Mouse (Mus musculus): ENCODE data around the gene Gabarapl1. TPM values are rescaled to one million over a fixed set of nuclear protein-coding genes. Genes with fewer than 3 reads are reported as not detected.

The Gabarapl1 gene
- polyA plus RNA-seq, 1 experiment from 2014 or later = 223 TPM

GRCm38 (mm10) chr6:129581274-129581673, 48.3 kb downstream of the Gabarapl1 start:
- WGBS = 68% methylated on average over 4 of the region's 4 CpGs
- no peaks in the 10 kb centered on the region for H3K4me1 ChIP-seq
- no peaks in the 10 kb centered on the region for H3K36me3 ChIP-seq
- H3K4me3 ChIP-seq (replicated peaks) = no peak overlapping the region
- ATAC-seq (ENCODE audit: low FRiP score) = no peak
- no peak overlapping the region for H3K4me2 ChIP-seq
- no peak overlapping the region for H3K27ac ChIP-seq (replicated peaks)
- no peaks in the 10 kb centered on the region for H3K9me3 ChIP-seq (replicated peaks)
- H3K27me3 ChIP-seq (replicated peaks) = no peaks in the 10 kb centered on the region
- H3K9ac ChIP-seq (replicated peaks) = no peak overlapping the region

- no peaks in the 10 kb centered on the region for H3K27me3 ChIP-seq (replicated peaks)
- no peak for ATAC-seq (ENCODE audit: low FRiP score)
- H3K9ac ChIP-seq (replicated peaks) = no peak overlapping the region
- no peak overlapping the region for H3K4me2 ChIP-seq
- no peak overlapping the region for H3K27ac ChIP-seq (replicated peaks)
- no peak overlapping the region for H3K4me3 ChIP-seq (replicated peaks)
- H3K9me3 ChIP-seq (replicated peaks) = no peaks in the 10 kb centered on the region
- H3K36me3 ChIP-seq = no peaks in the 10 kb centered on the region
- WGBS = 85% methylated on average over 4 of the region's 4 CpGs
- H3K4me1 ChIP-seq = no peaks in the 10 kb centered on the region
Measured at GRCm38 (mm10) chr6:129581896-129582295, 48.9 kb downstream of the Gabarapl1 start.

- Histone ChIP-seq H3K36me3 (no peaks in the 10 kb centered on the region), H3K9me3 (replicated peaks) (no peaks in the 10 kb centered on the region), H3K27me3 (replicated peaks) (no peaks in the 10 kb centered on the region), H3K4me2 (no peak overlapping the region), H3K9ac (replicated peaks) (no peak overlapping the region), H3K4me1 (no peaks in the 10 kb centered on the region), H3K27ac (replicated peaks) (no peak overlapping the region), H3K4me3 (replicated peaks) (no peak overlapping the region)
- 79% methylated on average over 3 of the region's 3 CpGs for WGBS
- ATAC-seq (ENCODE audit: low FRiP score) = no peak
Measured at GRCm38 (mm10) chr6:129583014-129583413, 50.1 kb downstream of the Gabarapl1 start.

- Histone ChIP-seq H3K36me3 (no peaks in the 10 kb centered on the region), H3K4me3 (replicated peaks) (no peak within 1 kb of the TSS), H3K4me1 (no peaks in the 10 kb centered on the region), H3K27ac (replicated peaks) (no peak within 1 kb of the TSS), H3K9me3 (replicated peaks) (no peaks in the 10 kb centered on the region), H3K27me3 (replicated peaks) (no peaks in the 10 kb centered on the region), H3K4me2 (no peak within 1 kb of the TSS), H3K9ac (replicated peaks) (no peak within 1 kb of the TSS)
- no peak for ATAC-seq (ENCODE audit: low FRiP score)
- 91% methylated on average over 3 of the region's 3 CpGs for WGBS
Measured at GRCm38 (mm10) chr6:129591508-129591907, 58.5 kb downstream of the Gabarapl1 start, which contains the start of gene Klrd1. TSS of gene Klrd1 (plus strand) at chr6:129591782.

Other genes with a start within 250 kb of the Gabarapl1 start
- not detected in 2 replicates for gene 4922502D21Rik, start 201.4 kb upstream of the Gabarapl1 start, polyA plus RNA-seq (2015; fragmentation: Nextera tagmentation; extraction: Ambion mirVana)
- 0.35 and 2.2 TPM in 2 replicates for gene Clec12a, start 190.5 kb upstream of the Gabarapl1 start, polyA plus RNA-seq (2015; fragmentation: Nextera tagmentation; extraction: Ambion mirVana)
- 0.23 TPM in 2 replicates for gene Clec12b, start 147.3 kb upstream of the Gabarapl1 start, polyA plus RNA-seq (2015; fragmentation: Nextera tagmentation; extraction: Ambion mirVana)
- gene Clec1b, start 135.9 kb upstream of the Gabarapl1 start, polyA plus RNA-seq (2015; fragmentation: Nextera tagmentation; extraction: Ambion mirVana) = 0.55 and 0.77 TPM in 2 replicates
- gene Clec9a, start 124.3 kb upstream of the Gabarapl1 start, polyA plus RNA-seq (2015; fragmentation: Nextera tagmentation; extraction: Ambion mirVana) = 0.10 and 0.24 TPM in 2 replicates
- gene Clec1a, start 81.2 kb upstream of the Gabarapl1 start, polyA plus RNA-seq (2015; fragmentation: Nextera tagmentation; extraction: Ambion mirVana) = 1.9 and 2.6 TPM in 2 replicates
- gene Olr1, start 26.0 kb upstream of the Gabarapl1 start, polyA plus RNA-seq (2015; fragmentation: Nextera tagmentation; extraction: Ambion mirVana) = 0.04 TPM in 1 of 2 replicates, not detected in the other
- 0.10 TPM in 1 of 2 replicates, not detected in the other for gene Tmem52b, start 20.6 kb upstream of the Gabarapl1 start, polyA plus RNA-seq (2015; fragmentation: Nextera tagmentation; extraction: Ambion mirVana)
- 0.10 TPM in 1 of 2 replicates, not detected in the other for gene Klre1, start 44.7 kb downstream of the Gabarapl1 start, polyA plus RNA-seq (2015; fragmentation: Nextera tagmentation; extraction: Ambion mirVana)
- gene Klrd1, start 58.6 kb downstream of the Gabarapl1 start, polyA plus RNA-seq (2015; fragmentation: Nextera tagmentation; extraction: Ambion mirVana) = 2.3 TPM in 1 of 2 replicates, not detected in the other
- 0.20 and 1.5 TPM in 2 replicates for gene Klrk1, start 90.7 kb downstream of the Gabarapl1 start, polyA plus RNA-seq (2015; fragmentation: Nextera tagmentation; extraction: Ambion mirVana)
- gene Klrc3, start 110.2 kb downstream of the Gabarapl1 start, polyA plus RNA-seq (2015; fragmentation: Nextera tagmentation; extraction: Ambion mirVana) = not detected in 2 replicates
- 0.46 TPM in 1 of 2 replicates, not detected in the other for gene Klrc2, start 127.5 kb downstream of the Gabarapl1 start, polyA plus RNA-seq (2015; fragmentation: Nextera tagmentation; extraction: Ambion mirVana)
- gene Klrc1, start 145.8 kb downstream of the Gabarapl1 start, polyA plus RNA-seq (2015; fragmentation: Nextera tagmentation; extraction: Ambion mirVana) = 0.74 TPM in 1 of 2 replicates, not detected in the other
- 0.37 TPM in 1 of 2 replicates, not detected in the other for gene Klri1, start 184.0 kb downstream of the Gabarapl1 start, polyA plus RNA-seq (2015; fragmentation: Nextera tagmentation; extraction: Ambion mirVana)
- gene Klri2, start 207.3 kb downstream of the Gabarapl1 start, polyA plus RNA-seq (2015; fragmentation: Nextera tagmentation; extraction: Ambion mirVana) = 0.15 TPM in 1 of 2 replicates, not detected in the other

Measured in neural tube, embryonic 15.5 days (tissue).